ENCODE assay signal across 9 mouse cellular contexts in genomic region chr2:80443962-80444361, GRCm38 (mm10). TPM values are rescaled to one million over a fixed set of nuclear protein-coding genes. Genes with fewer than 3 reads are reported as not detected.
DNase-seq lines count a peak whose midpoint lies in the region; ATAC-seq and TF ChIP-seq lines count a peak whose summit lies in the region.
"Had no signal": no experiment of that assay in that cellular context is flagged by ENCODE, and none has a peak within 500 bp of the region (broad histone marks: within the 10 kb centered on the region; RNA-seq: fewer than 3 reads in every experiment).

No protein-coding gene starts in this region.

- peak; percentile 44 for TF ChIP-seq CTCF in stomach, postnatal 0 days (IDR thresholded peaks at IDR 0.05; ENCODE audit: low read depth)

- H3K27ac ChIP-seq in hindbrain, embryonic 11.5 days (ENCODE audit: low read depth, low read length), result no peak overlapping the region
- no peak overlapping the region for H3K27ac ChIP-seq in hindbrain, embryonic 16.5 days (ENCODE audit: low read depth, low read length)
- H3K27ac ChIP-seq in embryonic facial prominence, embryonic 11.5 days (replicated peaks; ENCODE audit: low read depth, low read length), result no peak overlapping the region
- no peak overlapping the region for H3K27ac ChIP-seq in stomach, postnatal 0 days (replicated peaks)

- no peak overlapping the region for H3K4me2 ChIP-seq in hindbrain, embryonic 11.5 days (replicated peaks; ENCODE audit: low read depth, low read length)
- H3K4me2 ChIP-seq in hindbrain, embryonic 16.5 days (ENCODE audit: low read length), result no peak overlapping the region
- no peak overlapping the region for H3K4me2 ChIP-seq in embryonic facial prominence, embryonic 11.5 days (ENCODE audit: low read depth, low read length)
- no peak overlapping the region for H3K4me2 ChIP-seq in stomach, postnatal 0 days (replicated peaks; ENCODE audit: low read depth)

- TF ChIP-seq EP300 in stomach, postnatal 0 days (optimal IDR thresholded peaks at IDR 0.05), result no peak

- no peak overlapping the region for H3K9ac ChIP-seq in hindbrain, embryonic 11.5 days (ENCODE audit: low read depth, low read length)
- no peak overlapping the region for H3K9ac ChIP-seq in hindbrain, embryonic 16.5 days (ENCODE audit: low read depth, low read length)
- H3K9ac ChIP-seq in embryonic facial prominence, embryonic 11.5 days (replicated peaks; ENCODE audit: low read length), result no peak overlapping the region
- no peak overlapping the region for H3K9ac ChIP-seq in stomach, postnatal 0 days (ENCODE audit: low read length)

- no peak for ATAC-seq in hindbrain, embryonic 11.5 days (ENCODE audit: low FRiP score)
- no peak for ATAC-seq in hindbrain, embryonic 16.5 days
- ATAC-seq in embryonic facial prominence, embryonic 11.5 days (replicated peaks; ENCODE audit: insufficient number of reproducible peaks, low FRiP score, low TSS enrichment, low read depth), result no peak
- no peak for ATAC-seq in stomach, postnatal 0 days (ENCODE audit: low FRiP score, low TSS enrichment)
- ATAC-seq: activated CD4-positive, CD25-positive, alpha-beta regulatory T cell, adult 4 months; forebrain, embryonic 14.5 days had no signal

- no peaks in the 10 kb centered on the region for H3K36me3 ChIP-seq in hindbrain, embryonic 11.5 days (ENCODE audit: control insufficient read depth, insufficient read depth, low read length)
- H3K36me3 ChIP-seq in hindbrain, embryonic 16.5 days (ENCODE audit: control insufficient read depth, insufficient read depth, low read length), result no peaks in the 10 kb centered on the region
- H3K36me3 ChIP-seq in embryonic facial prominence, embryonic 11.5 days (replicated peaks; ENCODE audit: control insufficient read depth, insufficient read depth, low read depth, low read length), result no peaks in the 10 kb centered on the region
- no peaks in the 10 kb centered on the region for H3K36me3 ChIP-seq in stomach, postnatal 0 days (ENCODE audit: control insufficient read depth, insufficient read depth, low read length)

- H3K4me3 ChIP-seq in hindbrain, embryonic 11.5 days (ENCODE audit: low read depth, low read length), result no peak overlapping the region
- no peak overlapping the region for H3K4me3 ChIP-seq in hindbrain, embryonic 16.5 days (ENCODE audit: low read length)
- no peak overlapping the region for H3K4me3 ChIP-seq in embryonic facial prominence, embryonic 11.5 days (ENCODE audit: low read depth, low read length)
- no peak overlapping the region for H3K4me3 ChIP-seq in stomach, postnatal 0 days (ENCODE audit: low read depth, low read length)

- no peaks in the 10 kb centered on the region for H3K4me1 ChIP-seq in hindbrain, embryonic 11.5 days (replicated peaks; ENCODE audit: control insufficient read depth, insufficient read depth, low read length)
- H3K4me1 ChIP-seq in hindbrain, embryonic 16.5 days (ENCODE audit: control insufficient read depth, insufficient read depth, low read depth, low read length), result peaks cover 11% of the 10 kb centered on the region
- no peaks in the 10 kb centered on the region for H3K4me1 ChIP-seq in embryonic facial prominence, embryonic 11.5 days (ENCODE audit: control insufficient read depth, insufficient read depth, low read length)
- no peaks in the 10 kb centered on the region; the same call in 1 of the 2 replicates for H3K4me1 ChIP-seq in stomach, postnatal 0 days (replicated peaks; ENCODE audit: control insufficient read depth, insufficient read depth)

- 92% methylated on average over 2 of the region's 2 CpGs for WGBS in hindbrain, embryonic 11.5 days
- 89% methylated on average over 2 of the region's 2 CpGs for WGBS in hindbrain, embryonic 16.5 days
- 89% methylated on average over 2 of the region's 2 CpGs for WGBS in embryonic facial prominence, embryonic 11.5 days
- WGBS in stomach, postnatal 0 days, result 93% methylated on average over 2 of the region's 2 CpGs

- H3K9me3 ChIP-seq in hindbrain, embryonic 11.5 days (ENCODE audit: control insufficient read depth, low read length), result no peaks in the 10 kb centered on the region
- H3K9me3 ChIP-seq in hindbrain, embryonic 16.5 days (ENCODE audit: control insufficient read depth, low read length), result no peaks in the 10 kb centered on the region
- H3K9me3 ChIP-seq in embryonic facial prominence, embryonic 11.5 days (replicated peaks; ENCODE audit: control insufficient read depth, low read length), result no peaks in the 10 kb centered on the region
- no peaks in the 10 kb centered on the region for H3K9me3 ChIP-seq in stomach, postnatal 0 days (ENCODE audit: control insufficient read depth, low read length)

- peak; percentile 49 for DNase-seq in hindbrain, embryonic 11.5 days (ENCODE audit: low spot score)
- DNase-seq in retina, postnatal 1 day, result peak; percentile 24
- no peak for DNase-seq in retina, embryonic 14.5 days (ENCODE audit: low spot score)
- peak; percentile 38 for DNase-seq in embryonic facial prominence, embryonic 11.5 days (ENCODE audit: low spot score)
- no peak for DNase-seq in stomach, postnatal 0 days (ENCODE audit: low spot score)
- DNase-seq in lung, postnatal 36 days, result no peak

- peaks cover 4% of the 10 kb centered on the region; the same call in 1 of the 2 replicates for H3K27me3 ChIP-seq in hindbrain, embryonic 11.5 days (ENCODE audit: control insufficient read depth, insufficient read depth, low read length)
- H3K27me3 ChIP-seq in hindbrain, embryonic 16.5 days (replicated peaks; ENCODE audit: control insufficient read depth, insufficient read depth, low read length), result no peaks in the 10 kb centered on the region; the same call in 1 of the 2 replicates
- H3K27me3 ChIP-seq in embryonic facial prominence, embryonic 11.5 days (ENCODE audit: control insufficient read depth, insufficient read depth, low read length), result no peaks in the 10 kb centered on the region
- peaks cover 4% of the 10 kb centered on the region; the same call in 1 of the 2 replicates for H3K27me3 ChIP-seq in stomach, postnatal 0 days (ENCODE audit: control insufficient read depth, insufficient read depth, low read length)

RNA-seq across cellular contexts. Expression of gene Frzb, which starts 3.5 kb away (rescaled TPM):
- polyA plus RNA-seq in hindbrain, embryonic 11.5 days (2014; fragmentation: Nextera tagmentation; extraction: Ambion mirVana), result 35.7 and 43.1 TPM in 2 replicates
- 15.2 and 20.0 TPM in 2 replicates for polyA plus RNA-seq in hindbrain, embryonic 16.5 days (2015; fragmentation: Nextera tagmentation; extraction: Ambion mirVana)
- polyA plus RNA-seq in embryonic facial prominence, embryonic 11.5 days (2014; fragmentation: Nextera tagmentation; extraction: Ambion mirVana), result 73.6 and 78.6 TPM in 2 replicates
- polyA plus RNA-seq in stomach, postnatal 0 days (2015; fragmentation: Nextera tagmentation; extraction: Ambion mirVana), result 1.1 and 1.6 TPM in 2 replicates
- polyA plus RNA-seq: activated CD4-positive, CD25-positive, alpha-beta regulatory T cell, adult 4 months had no signal

Comparison
In these comparisons a context has a peak if more than half of its experiments do, and no peak if none do; other contexts are left out.
1. DNase-seq: peak in hindbrain, embryonic 11.5 days (single experiment), retina, postnatal 1 day (single experiment) and embryonic facial prominence, embryonic 11.5 days (single experiment); none in retina, embryonic 14.5 days (single experiment), stomach, postnatal 0 days (single experiment) and lung, postnatal 36 days (single experiment).